Mouse (Mus musculus): Measurements from ENCODE around the gene Masp1.

DNA sequence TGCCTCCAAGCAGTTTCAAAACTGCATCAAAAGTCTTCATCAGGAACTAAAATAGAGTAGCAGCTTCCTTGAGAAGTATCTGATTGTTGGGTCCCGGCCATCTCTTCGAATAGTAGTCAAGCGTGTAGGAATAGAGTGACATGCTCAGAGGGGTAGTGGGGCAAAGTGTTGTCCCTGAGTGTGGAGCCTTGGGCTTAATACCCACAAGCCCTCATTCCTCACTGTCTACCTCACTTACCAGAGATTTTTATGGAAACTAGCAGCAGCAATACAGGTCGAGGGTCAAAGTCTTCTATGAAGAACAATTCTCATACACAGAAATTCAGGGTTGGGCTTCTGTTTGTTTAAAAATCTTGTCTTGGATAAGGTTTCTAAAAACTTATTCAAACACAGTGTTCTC, 69.8 kb downstream of the Masp1 start:
- TF ChIP-seq HCFC1 (IDR thresholded peaks at IDR 0.05; ENCODE audit: borderline replicate concordance, insufficient read depth, low read length) (no peak), ZC3H11A (IDR thresholded peaks at IDR 0.05; ENCODE audit: borderline replicate concordance, low read depth, low read length) (no peak)
